Mouse (Mus musculus) hindbrain, embryonic 14.5 days (tissue): ENCODE results near the gene Smg9. TPM values are rescaled to one million over a fixed set of nuclear protein-coding genes. Genes with fewer than 3 reads are reported as not detected.

ENCODE experiments used
- polyA plus RNA-seq: library from polyadenylated mRNA; unstranded; fragments of >200 nt; fragmentation: Nextera tagmentation; extraction: Ambion mirVana; gene quantifications from 2 replicates; pipeline ENCODE4 v1.2.1, GENCODE M21; 2014

Smg9 gene
- polyA plus RNA-seq, 1 experiment from 2014 or later = 30.3 TPM

Other genes starting within 250 kb of the Smg9 start
- 3.7 and 4.0 TPM in 2 replicates for gene Zfp114, start 224.6 kb upstream of the Smg9 start, polyA plus RNA-seq
- gene Zfp111, start 188.2 kb upstream of the Smg9 start, polyA plus RNA-seq = 4.0 and 5.5 TPM in 2 replicates
- gene Zfp109, start 162.1 kb upstream of the Smg9 start, polyA plus RNA-seq = 2.9 and 3.9 TPM in 2 replicates
- gene Zfp108, start 144.8 kb upstream of the Smg9 start, polyA plus RNA-seq = 7.1 TPM in 2 replicates
- gene Zfp93, start 129.2 kb upstream of the Smg9 start, polyA plus RNA-seq = 8.1 and 9.5 TPM in 2 replicates
- gene Zfp61, start 98.4 kb upstream of the Smg9 start, polyA plus RNA-seq = 33.5 and 34.0 TPM in 2 replicates
- gene Zfp94, start 83.0 kb upstream of the Smg9 start, polyA plus RNA-seq = 19.6 and 20.9 TPM in 2 replicates
- gene Tescl, start 65.7 kb upstream of the Smg9 start, polyA plus RNA-seq = 0.31 TPM in 1 of 2 replicates, not detected in the other
- gene Lypd5, start 50.4 kb upstream of the Smg9 start, polyA plus RNA-seq = not detected in 2 replicates
- gene Kcnn4, start 29.4 kb upstream of the Smg9 start, polyA plus RNA-seq = 1.7 and 2.8 TPM in 2 replicates
- not detected in 2 replicates for gene Irgc1, start 52.7 kb downstream of the Smg9 start, polyA plus RNA-seq
- 1.6 and 1.9 TPM in 2 replicates for gene Plaur, start 62.9 kb downstream of the Smg9 start, polyA plus RNA-seq
- gene Cadm4, start 82.4 kb downstream of the Smg9 start, polyA plus RNA-seq = 22.7 and 28.3 TPM in 2 replicates
- 181 and 201 TPM in 2 replicates for gene Zfp428, start 107.4 kb downstream of the Smg9 start, polyA plus RNA-seq
- 0.65 and 0.98 TPM in 2 replicates for gene AC161166.1, start 112.8 kb downstream of the Smg9 start, polyA plus RNA-seq
- 28.0 and 33.5 TPM in 2 replicates for gene Irgq, start 131.1 kb downstream of the Smg9 start, polyA plus RNA-seq
- not detected in 2 replicates for gene Pinlyp, start 146.5 kb downstream of the Smg9 start, polyA plus RNA-seq
- gene Xrcc1, start 146.7 kb downstream of the Smg9 start, polyA plus RNA-seq = 47.4 and 52.3 TPM in 2 replicates
- 25.8 and 26.4 TPM in 2 replicates for gene Ethe1, start 187.9 kb downstream of the Smg9 start, polyA plus RNA-seq
- 10.3 and 11.4 TPM in 2 replicates for gene Zfp575, start 188.0 kb downstream of the Smg9 start, polyA plus RNA-seq
- gene Phldb3, start 211.1 kb downstream of the Smg9 start, polyA plus RNA-seq = not detected in 2 replicates
- gene Lypd3, start 236.9 kb downstream of the Smg9 start, polyA plus RNA-seq = 0.27 and 0.29 TPM in 2 replicates